Mouse (Mus musculus) thymus, adult 18-20 months (tissue): ENCODE measurements around the gene Bst1.

ENCODE experiments used
- DNase-seq, 2 experiments: peaks; one replicate each; pipeline ENCODE4 v3.0.0; 2022; ENCODE audit warnings: mixed read lengths in 2 of 2

Gene Bst1

DNA sequence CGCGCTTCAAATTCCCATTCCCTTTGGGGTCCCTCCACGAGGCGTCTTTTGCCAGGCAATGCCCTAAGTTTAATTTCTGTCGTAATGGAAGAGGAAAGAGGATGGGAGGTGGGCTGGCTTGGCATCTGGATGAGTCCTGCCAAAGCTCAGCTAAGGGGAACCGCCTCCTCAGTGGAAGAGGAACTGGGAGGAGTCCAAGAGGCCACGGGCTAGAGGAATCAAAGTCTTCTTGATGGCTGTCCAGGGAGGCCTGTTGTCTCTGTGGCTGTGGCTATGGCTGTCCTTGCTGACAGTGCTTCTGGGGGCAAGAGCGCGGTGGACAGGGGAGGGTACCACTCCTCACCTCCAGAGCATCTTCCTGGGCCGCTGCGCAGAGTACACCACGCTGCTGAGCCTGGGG is at the start of gene Bst1:
Bst1 (plus strand) TSS at position 191 of the 400 bp plus-strand sequence.
- no peak for DNase-seq

DNA sequence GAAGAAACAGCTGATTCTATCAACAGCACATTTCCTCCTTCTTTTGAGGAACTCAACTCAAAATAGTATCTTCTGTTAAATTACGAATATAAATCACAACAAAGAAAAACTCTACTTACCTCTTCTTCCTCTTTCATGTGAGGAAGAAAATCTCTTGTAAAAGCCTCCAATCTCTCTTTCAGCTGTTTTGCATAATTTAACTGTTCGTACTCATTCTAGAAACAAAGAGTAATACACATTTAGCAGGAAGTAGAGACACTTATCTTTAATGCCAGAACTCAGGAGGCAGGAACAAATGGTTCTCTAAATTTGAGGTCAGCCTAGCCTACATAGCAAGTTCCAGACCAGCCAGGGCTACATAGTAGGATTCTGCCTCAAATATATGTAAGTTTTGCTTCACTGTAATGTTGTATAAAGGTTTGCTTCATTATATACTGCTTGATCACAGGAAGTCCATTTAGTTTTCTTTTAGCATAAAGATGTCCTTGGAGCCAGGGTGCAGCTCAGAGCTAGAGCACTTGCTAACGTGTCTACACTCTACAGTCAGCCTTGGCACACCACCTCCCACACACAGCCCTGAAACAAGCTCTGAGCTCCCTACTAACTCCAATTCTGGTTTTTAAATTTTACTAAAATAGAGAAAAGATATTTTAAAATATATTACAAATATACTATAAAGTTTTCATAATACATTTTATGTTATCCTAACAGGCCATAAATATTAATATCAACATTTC is 47.9 kb upstream of the Bst1 start:
- no peak for DNase-seq

DNA sequence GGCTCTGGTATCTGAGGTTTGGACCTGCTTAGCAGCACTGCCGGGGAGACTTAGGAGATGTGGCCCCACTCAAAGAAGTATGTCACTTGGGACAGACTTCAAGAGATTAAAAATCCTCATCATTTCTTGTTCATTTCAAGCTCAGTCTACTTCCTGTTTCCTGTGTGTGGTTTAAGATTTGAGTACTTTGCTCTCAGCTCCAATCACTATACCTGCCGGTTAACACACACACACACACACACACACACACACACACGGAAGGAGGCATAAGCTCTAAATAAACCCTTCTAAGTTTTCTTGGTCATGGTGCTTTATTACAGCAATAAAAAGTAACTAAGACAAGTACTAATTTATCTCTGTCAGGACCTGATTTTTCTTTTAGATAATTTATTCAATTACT is 47.1 kb upstream of the Bst1 start:
- DNase-seq = no peak

DNA sequence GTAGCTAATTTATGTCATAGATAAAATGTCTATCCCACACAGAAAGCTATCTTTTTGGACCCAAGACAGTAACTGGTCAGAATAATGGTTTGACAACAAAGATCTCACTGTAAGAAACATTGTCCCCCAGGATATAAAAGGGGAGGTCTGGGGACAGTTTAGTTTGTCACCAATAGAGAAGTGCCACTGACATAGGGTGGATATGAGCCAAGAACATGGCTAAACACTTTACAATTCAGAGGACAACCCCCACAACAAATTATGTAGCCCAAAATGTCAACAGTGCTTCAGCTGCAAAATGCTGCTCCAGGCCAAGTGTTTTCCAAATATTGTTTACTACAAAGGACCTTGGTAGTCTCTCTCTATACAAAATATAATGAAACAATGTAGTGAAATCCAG is 42.3 kb upstream of the Bst1 start:
- no peak for DNase-seq

DNA sequence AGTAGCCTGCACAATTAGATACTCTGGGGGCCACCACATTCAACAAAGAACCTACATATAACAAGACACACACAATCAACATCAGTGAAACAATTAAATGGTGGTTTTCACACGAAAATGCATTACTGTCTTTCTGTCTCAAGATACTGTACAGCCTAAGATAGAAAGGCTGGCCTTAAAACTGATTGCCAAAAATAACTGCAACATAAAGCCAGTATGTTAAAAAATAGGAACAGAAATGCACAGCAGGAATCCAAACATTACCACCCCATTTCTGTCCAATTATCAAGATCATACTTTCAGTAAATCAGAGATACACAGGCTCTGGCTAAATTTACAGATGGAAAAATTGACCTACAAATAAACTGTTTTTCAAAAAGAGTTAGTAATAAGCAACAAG is 41.7 kb upstream of the Bst1 start:
- DNase-seq = no peak

DNA sequence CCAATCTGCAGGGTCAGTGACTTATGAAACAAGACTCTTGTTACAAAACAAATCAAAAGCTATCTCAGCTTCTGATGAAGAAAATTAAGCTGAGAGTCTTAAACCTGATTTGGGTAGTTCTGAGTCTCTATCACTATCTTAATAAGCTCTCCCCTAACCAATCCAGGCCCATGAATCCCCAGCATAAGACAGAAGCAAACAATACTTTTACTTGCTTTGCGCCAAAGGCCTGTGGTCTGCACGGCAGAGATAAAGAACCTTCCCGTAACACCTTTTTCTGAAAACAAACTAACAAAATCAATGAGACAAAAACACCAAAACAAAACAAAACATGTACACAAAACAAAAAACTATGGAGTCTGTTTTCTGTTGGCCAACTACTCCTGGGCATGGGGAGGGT is 40.1 kb upstream of the Bst1 start:
- DNase-seq = no peak

DNA sequence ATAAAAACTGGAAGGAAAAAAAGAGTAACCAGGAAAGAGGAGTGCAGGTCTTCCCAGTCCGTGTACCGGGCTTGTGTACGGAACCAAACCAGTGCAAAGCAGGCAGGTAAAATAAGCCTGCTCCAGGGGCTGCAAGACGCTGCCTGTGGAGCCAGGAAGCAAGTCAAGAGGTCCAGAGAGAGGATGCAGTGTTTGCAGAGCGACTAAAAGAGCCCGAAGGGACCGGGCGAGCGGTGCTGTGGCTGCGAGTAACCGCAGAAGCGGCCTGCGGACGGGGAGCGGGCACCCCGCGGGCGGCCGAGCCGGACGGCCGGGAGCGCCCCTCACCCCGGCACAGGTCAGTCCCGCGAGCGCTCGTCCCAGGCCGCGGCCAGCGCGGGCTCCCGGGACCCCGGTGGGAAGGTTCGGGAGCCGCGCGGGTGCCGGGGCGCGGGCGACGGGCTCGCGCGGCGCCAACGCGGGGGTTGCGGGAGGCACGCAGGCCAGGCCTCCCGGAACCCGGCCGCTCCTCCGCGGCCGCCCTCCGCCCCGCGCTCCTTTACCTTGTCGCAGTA is 37.2 kb upstream of the Bst1 start:
- peak; percentile 28 to 36 for DNase-seq

DNA sequence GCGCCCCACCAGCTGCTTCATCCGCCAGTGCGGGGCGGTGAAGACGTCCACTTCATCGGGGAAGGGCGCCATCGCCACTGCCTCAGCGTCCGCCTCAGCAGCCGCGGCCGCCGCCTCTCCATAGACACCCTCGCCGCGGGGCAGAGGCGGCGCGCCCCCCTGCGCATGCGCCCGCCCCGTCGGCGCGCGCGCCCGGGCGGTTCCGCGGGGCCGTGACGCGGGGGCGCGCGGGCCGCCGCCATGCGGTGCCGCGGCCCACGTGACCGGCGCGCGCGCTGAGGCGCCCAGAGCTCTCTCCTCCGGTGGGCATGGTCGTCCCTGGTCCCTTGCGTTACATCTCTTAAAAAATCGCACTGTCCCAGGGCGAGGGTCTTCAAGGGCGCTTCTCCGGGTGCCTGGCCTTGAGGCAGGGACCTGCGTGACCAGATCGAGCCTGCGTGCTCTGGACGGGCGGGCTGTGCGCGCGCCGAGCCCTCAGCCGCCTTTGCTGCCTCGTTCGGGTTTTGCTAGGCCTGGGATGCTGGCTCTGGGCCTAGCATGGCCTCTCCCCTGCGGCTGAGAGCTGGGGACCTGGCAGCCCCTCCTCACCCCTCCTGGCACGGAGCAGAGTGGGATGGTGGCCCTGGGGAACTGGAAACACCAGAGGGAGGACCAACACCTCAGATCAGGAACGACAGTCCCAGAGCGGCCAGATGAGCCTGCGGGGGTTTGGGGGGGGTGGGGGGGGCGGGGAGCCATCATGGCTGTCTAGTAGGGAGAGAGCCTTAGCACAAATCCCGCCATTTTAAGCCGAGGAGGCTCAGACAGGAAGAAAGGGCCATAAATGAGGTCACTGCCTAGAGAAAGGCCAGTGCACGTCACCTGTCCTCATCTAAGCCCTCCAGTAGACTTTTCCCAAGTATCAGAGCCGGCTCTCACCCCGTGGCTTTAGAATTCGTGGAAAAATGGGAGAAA is 36.4 kb upstream of the Bst1 start:
- DNase-seq = peak; percentile 60 to 64

DNA sequence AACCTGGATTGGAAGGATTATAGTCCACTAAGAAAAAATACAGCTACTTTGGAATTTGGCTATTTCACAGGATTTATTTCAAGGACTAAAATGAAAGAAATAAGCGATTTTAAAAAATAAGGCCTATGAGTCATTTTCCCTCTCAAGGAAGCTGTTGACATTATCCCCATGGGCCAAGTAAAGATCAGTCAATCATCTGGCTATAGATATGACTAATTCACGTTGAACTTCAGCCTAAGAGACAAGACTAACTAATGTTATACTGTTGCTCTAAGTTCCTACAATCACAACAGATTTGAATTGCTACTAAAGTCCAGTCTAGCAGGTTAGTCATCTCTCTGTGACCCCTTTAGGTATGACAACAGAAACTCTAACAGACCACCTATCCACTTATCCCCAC is 34.7 kb upstream of the Bst1 start:
- DNase-seq = no peak

DNA sequence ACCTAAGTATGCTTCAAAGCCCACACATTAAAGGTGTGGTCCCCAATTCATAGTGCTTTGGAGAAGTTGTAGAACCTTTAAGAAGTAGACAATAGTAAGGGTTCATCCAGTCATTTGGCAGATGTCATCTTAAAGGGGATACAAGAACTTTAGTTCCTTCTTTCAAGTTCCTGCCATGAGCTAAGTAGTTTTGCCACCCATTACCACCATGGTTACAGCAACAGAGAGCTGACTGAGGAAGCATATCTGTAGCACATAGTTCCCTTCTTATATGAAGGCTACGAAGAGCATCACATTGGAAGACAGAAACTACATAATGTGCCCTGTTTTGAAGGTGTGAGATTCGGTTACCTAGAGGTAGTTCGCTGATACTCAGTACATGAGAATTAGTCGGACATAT is 32.1 kb upstream of the Bst1 start:
- DNase-seq = no peak

DNA sequence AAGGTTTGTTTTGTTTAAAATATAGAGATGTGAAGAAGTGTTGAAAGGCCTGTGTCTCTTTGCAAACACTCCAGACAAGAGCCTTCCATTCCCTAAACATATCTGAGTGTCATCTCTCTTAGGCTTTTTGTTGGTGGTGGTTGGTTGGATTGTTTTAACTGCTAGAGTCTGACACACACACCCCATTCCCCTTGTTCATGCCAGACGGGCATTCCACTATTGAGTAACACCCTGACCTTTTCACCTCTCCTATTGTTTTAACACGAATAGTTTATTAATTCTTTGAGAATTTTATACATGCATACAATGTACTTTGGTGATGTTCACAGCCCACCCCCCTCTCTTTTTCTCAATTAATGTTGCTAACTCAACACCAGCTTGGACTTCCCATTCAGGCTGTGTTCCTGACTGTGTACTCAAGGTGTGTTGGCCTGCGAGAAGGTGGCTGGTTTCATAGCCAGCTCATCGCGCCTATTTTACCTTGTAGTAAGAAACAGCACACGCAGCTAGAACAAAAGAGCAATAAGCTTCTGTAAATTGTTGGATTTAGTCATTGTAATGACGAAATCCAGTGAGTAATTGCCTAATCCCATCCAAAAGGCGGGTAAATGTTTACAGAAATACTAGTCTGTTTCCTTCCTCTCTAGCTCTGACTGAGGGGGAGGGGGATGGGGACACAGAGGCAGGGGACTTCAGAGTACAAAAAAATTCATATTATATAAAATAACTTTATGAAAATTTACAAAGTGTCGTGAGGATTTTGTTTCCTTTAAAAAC is 30.5 kb upstream of the Bst1 start:
- DNase-seq = no peak

DNA sequence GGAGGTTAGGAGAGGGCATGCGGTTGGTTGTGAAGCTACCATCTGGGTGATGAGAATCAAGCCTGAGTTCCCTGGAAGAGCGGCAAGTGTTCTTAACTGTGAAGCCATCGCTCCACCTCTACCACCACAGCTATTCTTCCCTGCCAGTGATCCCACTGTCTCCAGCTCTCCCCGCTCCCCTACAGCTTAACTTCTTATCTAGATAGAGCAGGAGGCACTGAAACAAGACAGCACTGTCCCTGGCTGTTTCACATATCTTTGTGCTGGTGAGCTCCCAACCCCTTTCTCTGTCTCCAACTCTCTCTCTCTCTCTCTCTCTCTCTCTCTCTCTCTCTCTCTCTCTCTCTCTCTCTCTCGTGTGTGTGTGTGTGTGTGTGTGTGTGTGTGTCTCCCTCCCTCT is 26.3 kb upstream of the Bst1 start:
- DNase-seq = no peak

DNA sequence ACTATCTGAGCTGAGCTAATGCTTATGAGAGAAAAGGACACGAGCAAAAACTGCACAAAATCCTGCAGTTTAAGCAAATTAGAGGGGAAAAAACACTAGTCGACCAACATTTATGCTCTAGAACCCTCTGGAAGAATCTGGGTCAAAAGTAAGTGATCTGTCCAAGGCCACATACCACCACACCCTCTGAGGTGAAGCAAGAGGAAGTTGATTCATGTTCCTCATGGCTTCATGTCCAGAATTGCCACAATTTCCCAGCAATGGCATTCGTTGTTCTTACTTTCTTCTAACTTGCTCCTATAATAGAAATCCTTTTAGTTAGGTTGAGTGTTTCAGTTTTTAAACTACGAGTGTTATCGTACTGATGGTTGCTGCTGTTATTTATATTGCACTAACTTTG is 19.2 kb upstream of the Bst1 start:
- no peak for DNase-seq

DNA sequence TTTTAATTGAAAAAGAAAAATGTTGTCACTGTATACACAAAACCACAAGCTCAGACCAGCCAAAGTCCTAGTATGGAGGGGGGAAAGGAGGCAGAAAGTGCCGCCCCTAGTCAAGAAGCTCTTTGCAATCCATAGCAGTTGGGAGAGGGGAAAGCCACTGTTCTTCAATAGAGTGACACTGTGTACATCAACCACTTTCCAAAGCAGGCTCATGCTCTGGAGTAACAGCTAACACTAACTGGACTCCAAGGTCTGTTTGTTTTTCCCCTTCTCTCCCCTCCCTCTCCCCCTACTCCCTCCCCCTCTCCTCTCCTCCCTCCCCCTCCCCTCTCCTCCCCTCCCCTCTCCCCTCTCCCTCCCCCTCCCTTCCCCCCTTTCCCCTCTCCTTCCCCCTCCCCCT is 18.0 kb upstream of the Bst1 start:
- DNase-seq = no peak

DNA sequence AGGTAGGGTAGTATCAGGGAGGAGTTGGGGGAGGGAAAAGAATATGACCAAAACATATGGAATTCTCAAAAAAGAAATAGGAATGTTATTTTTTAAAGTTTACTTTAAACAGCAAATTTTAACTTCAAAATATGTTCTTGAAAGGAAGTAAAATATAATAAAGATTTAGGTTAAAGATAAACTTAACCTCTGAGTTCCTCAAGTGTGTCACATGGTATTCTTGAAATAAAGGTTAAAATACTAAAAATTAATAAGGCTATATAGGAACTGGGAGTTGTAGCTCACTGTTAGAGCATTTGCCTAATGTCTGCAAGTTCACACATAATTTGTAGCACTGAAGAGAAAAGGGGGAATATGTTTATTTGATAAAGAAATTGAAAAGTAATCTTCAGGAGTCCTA is 17.4 kb upstream of the Bst1 start:
- DNase-seq = no peak

DNA sequence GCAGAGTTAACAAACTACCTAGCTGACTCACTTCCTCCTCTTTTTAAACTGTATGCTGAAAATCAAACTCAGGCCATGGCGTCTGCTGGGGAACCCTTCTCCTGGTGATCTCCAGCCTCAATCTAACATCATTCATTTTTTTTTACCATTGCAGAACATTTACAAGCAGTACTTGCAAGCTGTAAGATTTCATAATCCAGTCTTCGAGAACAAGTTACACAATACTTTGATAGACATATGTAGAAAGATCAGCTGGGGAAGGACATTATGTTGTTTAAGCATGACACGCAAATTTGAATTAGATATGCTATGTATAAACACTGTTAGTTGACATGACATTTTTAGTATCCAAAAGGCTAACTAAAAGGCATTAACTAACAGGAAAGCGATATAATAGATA is 16.9 kb upstream of the Bst1 start:
- DNase-seq = no peak

DNA sequence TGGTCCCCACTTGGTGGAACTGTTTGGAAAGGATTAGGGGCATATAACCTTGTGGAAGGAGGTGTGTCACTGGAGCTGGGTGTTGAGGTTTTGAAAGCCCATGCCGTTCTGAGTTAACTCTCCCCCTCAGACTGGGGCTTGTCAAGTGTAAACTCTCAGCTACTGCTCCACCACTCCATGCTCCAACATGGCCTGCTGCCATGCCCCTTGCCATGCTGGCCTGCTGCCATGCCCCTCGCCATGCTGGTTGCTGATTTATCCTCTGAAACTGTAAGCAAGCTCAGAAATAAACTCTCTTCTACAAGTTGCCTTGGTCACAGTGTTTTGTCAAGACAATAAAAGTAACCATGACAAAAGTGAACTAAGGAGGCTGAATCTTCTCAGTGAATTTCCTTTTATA is 13.3 kb upstream of the Bst1 start:
- DNase-seq = no peak

DNA sequence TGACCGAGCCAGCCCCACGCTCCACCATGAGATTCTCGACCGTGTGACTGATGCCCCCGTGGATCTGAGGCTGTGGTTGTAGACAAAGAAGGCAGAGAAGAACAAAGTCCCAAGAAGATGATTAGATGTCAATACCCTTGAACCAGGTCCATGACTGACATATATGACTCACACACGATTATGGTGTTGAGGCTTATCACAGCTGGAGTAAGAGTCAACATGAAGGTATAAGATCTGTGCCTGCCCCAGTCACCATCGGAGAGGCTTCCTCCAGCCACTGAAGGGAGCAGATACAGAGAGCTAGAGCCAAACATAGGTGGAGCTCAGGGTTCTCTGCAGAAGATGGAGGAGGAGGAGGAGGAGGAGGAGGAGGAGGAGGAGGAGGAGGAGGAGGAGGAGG is 12.3 kb upstream of the Bst1 start:
- DNase-seq = no peak

DNA sequence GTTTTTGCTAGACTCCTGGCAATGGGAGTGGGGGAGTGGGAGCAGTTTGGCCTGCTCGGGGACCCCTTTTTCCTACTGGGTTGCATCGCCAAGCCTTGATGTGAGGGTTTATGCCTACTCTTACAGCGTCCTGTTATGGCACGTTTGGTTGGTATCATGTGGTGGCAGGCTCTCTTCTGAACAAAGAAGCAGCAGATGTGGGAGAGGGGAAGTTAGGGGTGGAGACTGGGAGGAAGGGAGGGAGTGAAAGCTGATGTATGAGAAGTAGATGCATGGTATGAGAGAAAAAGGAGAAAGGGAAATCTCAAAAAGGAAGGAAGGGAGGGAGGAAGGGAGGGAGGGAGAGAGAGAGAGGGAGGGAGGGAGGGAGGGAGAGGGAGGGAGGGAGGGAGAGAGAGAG is 11.8 kb upstream of the Bst1 start:
- no peak for DNase-seq

DNA sequence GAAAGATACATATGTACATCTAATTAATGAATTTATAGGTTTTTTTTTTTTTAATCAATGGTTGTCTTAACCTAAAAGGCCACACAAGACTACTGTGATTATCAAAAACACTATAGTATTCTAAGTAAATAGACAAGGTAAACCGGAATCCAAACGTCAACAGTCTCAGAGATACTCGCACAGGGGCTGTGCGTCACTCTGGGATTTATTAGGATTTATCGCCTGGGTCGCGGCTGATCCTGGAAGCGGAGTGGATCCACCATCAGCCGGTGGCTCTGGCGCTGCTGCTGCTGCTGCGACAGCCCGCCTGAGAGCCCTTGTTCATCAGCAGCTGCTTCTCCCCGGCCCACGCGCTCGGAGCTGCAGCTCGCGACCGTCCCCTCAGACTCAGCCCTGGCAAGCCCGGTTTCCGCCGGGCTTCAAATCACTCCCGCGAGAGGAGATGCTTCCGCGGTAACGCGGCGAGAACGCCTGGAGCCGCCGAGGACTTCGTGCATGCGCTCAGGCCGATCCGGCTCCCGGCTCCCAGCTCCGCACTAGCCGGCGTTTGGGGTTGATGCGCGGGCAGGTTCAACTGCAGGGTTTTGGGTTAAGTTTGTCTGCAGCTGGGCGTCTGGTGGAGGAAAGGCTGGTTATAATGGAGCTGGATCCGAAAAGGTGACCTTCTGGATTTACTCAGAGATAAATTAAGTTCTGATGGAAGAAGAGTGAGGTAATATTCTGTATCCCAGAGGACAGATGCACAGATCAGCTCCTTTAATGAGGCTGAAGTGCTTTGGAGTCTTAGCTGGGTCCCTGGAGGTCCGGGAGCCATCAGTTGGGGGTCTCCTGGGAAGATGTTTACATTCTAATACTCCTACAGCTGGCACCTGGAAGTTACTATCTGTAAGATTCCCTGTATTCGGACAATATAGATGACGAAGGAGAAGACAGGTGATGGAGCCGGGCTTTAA is 10.7 kb upstream of the Bst1 start:
- peak; percentile 71 to 76 for DNase-seq

DNA sequence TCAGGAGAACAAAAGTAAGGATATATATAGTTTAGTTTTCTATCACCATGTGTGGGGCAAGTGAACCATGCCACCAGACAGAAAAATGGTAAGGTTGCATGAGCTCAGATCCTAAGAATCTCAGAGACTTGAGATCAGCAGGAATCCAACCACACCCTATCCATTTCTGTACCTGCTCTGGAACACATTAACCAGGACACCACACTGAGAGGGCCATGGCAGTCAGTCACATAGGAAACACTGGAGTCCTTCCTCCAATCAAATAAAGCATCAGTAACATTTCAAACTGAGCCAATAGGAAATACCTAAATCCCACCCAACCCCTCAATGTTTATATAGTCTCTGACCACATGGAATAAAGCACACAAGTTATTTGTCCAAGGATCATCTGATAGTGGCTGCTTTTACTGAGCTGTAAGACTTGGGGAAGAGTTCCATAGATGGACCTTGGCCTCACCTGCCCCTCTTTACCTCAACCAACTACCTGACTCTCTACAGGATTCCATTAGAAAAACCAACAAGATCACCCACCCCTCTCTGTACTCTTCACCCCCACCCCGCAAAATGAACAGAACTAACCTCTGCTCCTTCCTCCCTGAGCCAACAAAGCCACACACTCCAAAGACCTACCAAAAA is 8.1 kb upstream of the Bst1 start:
- DNase-seq = no peak
